Mouse (Mus musculus) hindbrain, embryonic 16.5 days (tissue): ENCODE measurements around the gene Nrxn2. TPM values are rescaled to one million over a fixed set of nuclear protein-coding genes. Genes with fewer than 3 reads are reported as not detected.

ENCODE experiments used
- ATAC-seq: fragments of 200-750 bp; cut with Nextera tagmentation; 2 replicates; pipeline ENCODE4 v1.8.0; 2017; ENCODE audit warnings: moderate TSS enrichment, moderate library complexity
- H3K27ac ChIP-seq: fragments of 300-500 bp; sonication (generic); 2 replicates; pipeline ENCODE4 v1.5.1; 2014; ENCODE audit warnings: low read depth, mild to moderate bottlenecking, control low read depth, low read length, moderate library complexity
- H3K27me3 ChIP-seq: fragments of 300-500 bp; sonication (generic); replicated peaks from 2 replicates; pipeline ENCODE4 v1.6.1; 2014; ENCODE audit warnings: low read length; ENCODE audit not compliant: control insufficient read depth, insufficient read depth
- H3K36me3 ChIP-seq: fragments of 300-500 bp; sonication (generic); 2 replicates; pipeline ENCODE4 v1.6.1; 2014; ENCODE audit warnings: mild to moderate bottlenecking, low read length, moderate library complexity, mixed read lengths; ENCODE audit not compliant: control insufficient read depth, insufficient read depth
- H3K4me1 ChIP-seq: fragments of 300-500 bp; sonication (generic); 2 replicates; pipeline ENCODE4 v1.6.1; 2014; ENCODE audit warnings: low read depth, low read length; ENCODE audit not compliant: control insufficient read depth, insufficient read depth
- H3K4me2 ChIP-seq: fragments of 300-500 bp; sonication (generic); 2 replicates; pipeline ENCODE4 v1.6.1; 2014; ENCODE audit warnings: mild to moderate bottlenecking, low read length, control low read depth, moderate library complexity
- H3K4me3 ChIP-seq: fragments of 300-500 bp; sonication (generic); 2 replicates; pipeline ENCODE4 v1.5.1; 2014; ENCODE audit warnings: mild to moderate bottlenecking, low read length, control low read depth, moderate library complexity
- H3K9ac ChIP-seq: fragments of 300-500 bp; sonication (generic); 2 replicates; pipeline ENCODE4 v1.6.1; 2014; ENCODE audit warnings: low read depth, mild to moderate bottlenecking, control low read depth, low read length, moderate library complexity
- H3K9me3 ChIP-seq: fragments of 300-500 bp; sonication (generic); 2 replicates; pipeline ENCODE4 v1.6.1; 2014; ENCODE audit warnings: mild to moderate bottlenecking, low read length, moderate library complexity; ENCODE audit not compliant: control insufficient read depth
- WGBS: fragments of 180-500 bp; shearing (Covaris S2); extraction: QIAGEN DNeasy Blood & Tissue Kit; methylation state at CpG from one replicate; pipeline ENCODE4 v1.1.7; 2014; 5-methylcytosine and 5-hydroxymethylcytosine counted together
- polyA plus RNA-seq: library from polyadenylated mRNA; unstranded; fragments of >200 nt; fragmentation: Nextera tagmentation; extraction: Ambion mirVana; gene quantifications from 2 replicates; pipeline ENCODE4 v1.2.1, GENCODE M21; 2015

Gene Nrxn2
- polyA plus RNA-seq, 1 experiment from 2014 or later = 37.1 TPM

DNA sequence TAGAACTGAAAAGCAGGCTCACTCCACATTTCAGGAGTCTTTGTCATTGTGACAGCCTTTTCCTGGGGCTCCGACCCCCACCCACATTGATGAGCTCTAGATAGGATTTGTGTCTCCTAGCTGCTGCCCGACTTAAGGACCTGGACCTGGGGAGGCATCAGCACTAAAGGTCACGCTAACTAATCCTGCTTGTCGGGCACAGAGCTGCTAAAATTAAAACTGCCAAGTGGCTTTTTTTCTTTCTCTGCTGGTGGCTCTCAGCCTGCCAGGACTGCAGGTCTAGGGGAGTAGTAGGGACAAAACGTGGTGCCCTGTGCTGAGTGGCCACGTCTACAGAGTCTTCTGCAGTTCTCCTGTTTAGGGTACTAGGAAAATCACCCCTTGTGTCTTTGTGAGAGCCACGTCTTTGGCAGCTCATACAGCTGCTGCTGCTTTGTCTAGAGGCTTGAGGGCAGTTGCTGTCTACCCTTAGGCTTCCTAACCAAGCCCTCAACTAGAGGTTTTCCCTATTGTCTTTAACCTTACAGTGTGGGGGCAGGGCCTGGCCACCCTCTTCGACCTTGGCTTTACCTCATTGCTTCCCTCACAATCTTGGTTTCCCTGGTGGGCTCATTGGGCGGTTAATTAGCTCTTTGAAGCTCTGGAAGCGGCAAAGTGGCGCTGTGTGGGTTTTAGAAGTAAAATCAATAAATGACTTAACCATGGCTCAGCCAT, 41.0 kb upstream of the Nrxn2 start:
- Histone ChIP-seq H3K4me2 (no peak overlapping the region), H3K27me3 (no peaks in the 10 kb centered on the region), H3K4me3 (no peak overlapping the region), H3K4me1 (peaks cover 7% of the 10 kb centered on the region), H3K9ac (peak overlapping the region; percentile 27; the same call in 1 of the 2 replicates), H3K36me3 (peaks cover 46% of the 10 kb centered on the region), H3K9me3 (no peaks in the 10 kb centered on the region), H3K27ac (peak overlapping the region; percentile 34)
- 0 out of 2 replicates have a peak, but pooled peaks have one; percentile 22 for ATAC-seq
- WGBS = 47% methylated on average over 11 of the region's 11 CpGs

DNA sequence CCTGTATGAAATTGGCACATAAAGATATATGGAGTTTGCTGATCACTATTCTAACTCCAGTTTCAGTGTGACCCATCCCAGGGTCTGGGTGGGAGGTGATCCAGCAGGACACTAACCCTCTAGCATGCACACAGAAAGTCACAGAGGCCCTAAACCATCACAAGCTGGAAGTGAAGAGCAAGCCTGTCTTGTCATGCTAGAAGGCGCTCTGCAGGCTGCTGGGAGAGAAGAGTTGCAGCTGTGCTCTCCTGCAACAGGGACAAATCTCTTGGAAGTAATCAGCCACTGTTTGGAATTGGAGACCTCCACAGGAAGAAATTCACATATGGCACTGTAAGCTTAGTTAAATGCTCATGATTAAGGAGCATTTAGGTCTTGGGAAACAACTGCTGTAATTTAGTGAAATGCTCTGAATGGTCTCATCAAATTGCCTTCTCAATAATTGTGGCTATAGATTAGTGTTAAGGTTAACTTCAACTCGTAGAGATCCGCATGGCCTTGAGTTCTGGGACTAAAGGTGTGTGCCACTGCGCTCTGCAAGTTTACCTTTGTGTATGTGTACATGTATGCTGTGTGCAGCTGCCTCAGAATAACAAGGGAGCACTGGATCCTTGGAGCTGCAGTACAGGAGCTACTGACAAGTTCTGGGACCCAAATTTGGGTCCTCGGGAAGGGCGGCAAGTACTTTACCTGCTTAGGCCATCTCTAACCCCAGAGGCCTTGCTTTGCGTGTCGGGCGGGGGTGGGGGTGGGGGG, 37.9 kb upstream of the Nrxn2 start:
- ATAC-seq = no peak
- 93% methylated on average over 9 of the region's 9 CpGs for WGBS
- no peak overlapping the region for H3K27ac ChIP-seq
- peaks cover 19% of the 10 kb centered on the region for H3K36me3 ChIP-seq
- peaks cover 12% of the 10 kb centered on the region for H3K4me1 ChIP-seq
- no peaks in the 10 kb centered on the region for H3K9me3 ChIP-seq
- no peak overlapping the region for H3K4me2 ChIP-seq
- no peaks in the 10 kb centered on the region for H3K27me3 ChIP-seq
- no peak overlapping the region for H3K4me3 ChIP-seq
- no peak overlapping the region for H3K9ac ChIP-seq

DNA sequence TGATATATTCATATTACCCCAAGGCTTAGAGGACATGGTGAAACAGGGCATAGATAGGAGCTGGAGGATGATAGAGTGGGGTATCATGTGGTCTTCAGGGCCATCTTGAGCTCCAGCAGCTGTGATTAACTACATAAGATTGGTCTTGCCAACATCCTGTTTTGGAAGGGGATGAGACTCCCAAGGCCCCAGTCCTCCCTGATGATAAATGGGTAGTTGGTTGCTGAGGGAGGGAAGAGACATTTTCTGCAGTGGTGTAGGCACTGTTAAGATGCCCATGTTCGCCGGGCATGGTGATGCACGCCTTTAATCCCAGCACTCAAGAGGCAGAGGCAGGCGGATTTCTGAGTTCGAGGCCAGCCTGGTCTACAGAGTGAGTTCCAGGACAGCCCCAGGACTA, 37.3 kb upstream of the Nrxn2 start:
- H3K36me3 ChIP-seq = peaks cover 12% of the 10 kb centered on the region
- no peak for ATAC-seq
- H3K4me1 ChIP-seq = peaks cover 12% of the 10 kb centered on the region
- no peaks in the 10 kb centered on the region for H3K27me3 ChIP-seq
- no peaks in the 10 kb centered on the region for H3K9me3 ChIP-seq
- 97% methylated on average over 5 of the region's 5 CpGs for WGBS
- H3K27ac ChIP-seq = no peak overlapping the region
- H3K9ac ChIP-seq = no peak overlapping the region
- no peak overlapping the region for H3K4me2 ChIP-seq
- H3K4me3 ChIP-seq = no peak overlapping the region

DNA sequence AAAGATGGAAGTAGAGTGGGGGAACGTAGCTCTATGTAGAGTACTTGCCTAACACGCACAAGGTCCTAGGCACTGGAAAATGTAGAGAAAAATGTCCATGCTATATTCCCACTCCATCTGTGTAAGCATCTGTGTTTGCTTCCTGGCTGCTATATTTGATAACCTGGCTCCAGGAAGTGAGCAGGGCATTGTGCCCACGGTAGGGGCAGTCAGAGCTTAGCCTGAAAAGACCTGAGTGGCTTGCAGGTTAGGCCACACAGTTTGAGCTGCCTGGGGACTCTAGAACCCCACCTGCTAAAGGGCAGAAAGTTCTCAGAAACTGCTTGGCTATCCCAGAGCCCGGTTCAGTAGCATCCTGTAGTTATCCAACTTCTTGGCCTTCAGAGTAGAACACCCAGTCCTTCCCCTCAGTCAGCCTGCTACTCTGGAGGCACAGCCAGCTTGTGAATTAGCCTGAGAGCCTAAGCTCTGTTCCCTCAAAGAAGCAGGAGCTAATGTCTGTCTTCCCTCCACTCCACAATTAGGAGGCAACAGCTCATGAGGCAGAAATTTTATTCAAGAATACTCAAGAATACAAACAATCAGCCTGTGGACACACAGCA, 36.1 kb upstream of the Nrxn2 start:
- WGBS = 78% methylated on average over 4 of the region's 4 CpGs
- H3K4me3 ChIP-seq = no peak overlapping the region
- no peak overlapping the region for H3K27ac ChIP-seq
- peaks cover 9% of the 10 kb centered on the region for H3K4me1 ChIP-seq
- H3K36me3 ChIP-seq = peaks cover under 1% of the 10 kb centered on the region; the same call in 1 of the 2 replicates
- no peak for ATAC-seq
- H3K9me3 ChIP-seq = no peaks in the 10 kb centered on the region
- no peaks in the 10 kb centered on the region for H3K27me3 ChIP-seq
- no peak overlapping the region for H3K4me2 ChIP-seq
- no peak overlapping the region for H3K9ac ChIP-seq

DNA sequence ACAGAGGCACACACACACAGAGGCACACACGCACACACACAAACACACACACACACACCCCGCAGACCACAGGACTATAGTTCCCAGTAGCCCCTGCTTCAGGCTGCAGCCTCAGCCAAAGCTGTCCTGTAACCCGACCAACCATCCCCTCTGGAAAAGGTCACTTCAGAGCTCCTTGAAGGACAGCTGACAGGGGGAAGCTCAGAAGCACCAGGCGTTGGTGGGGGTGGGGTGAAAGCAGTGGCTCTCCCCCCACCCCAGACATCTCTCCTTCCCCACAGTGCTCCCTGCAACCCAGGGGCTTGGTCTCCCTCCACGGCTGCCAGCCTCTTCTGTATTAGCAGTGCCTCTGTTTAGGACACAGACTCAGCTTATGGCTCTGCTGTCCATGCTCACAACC, 35.1 kb upstream of the Nrxn2 start:
- Histone ChIP-seq H3K4me3 (no peak overlapping the region), H3K4me2 (no peak overlapping the region), H3K4me1 (0 out of 2 replicates have a peak, but pooled peaks cover 6% of the 10 kb centered on the region), H3K27ac (no peak overlapping the region; the same call in 1 of the 2 replicates), H3K9ac (no peak overlapping the region), H3K36me3 (no peaks in the 10 kb centered on the region), H3K27me3 (no peaks in the 10 kb centered on the region), H3K9me3 (no peaks in the 10 kb centered on the region)
- ATAC-seq = no peak
- 51% methylated on average over 5 of the region's 5 CpGs for WGBS

DNA sequence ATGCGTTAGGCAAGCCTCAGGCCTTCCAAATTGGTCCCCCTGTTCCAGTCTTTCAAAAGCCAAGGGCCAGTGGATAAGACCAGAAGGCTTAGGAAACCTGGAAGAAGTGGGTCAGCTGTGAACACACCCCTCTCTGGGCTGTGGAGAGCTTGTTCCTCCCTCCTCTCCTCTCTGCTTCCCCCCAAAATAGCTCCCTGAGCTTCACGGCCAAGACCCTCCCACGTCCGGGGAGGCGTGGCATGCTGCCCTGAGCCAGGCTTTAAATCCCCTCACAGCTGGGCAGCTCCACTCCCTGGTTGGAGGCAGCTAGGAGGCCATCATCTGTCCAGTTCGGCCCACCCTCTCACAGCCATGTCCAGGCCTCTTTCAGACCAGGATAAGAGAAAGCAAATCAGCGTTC, 34.4 kb upstream of the Nrxn2 start, which contains the start of gene Pygm:
TSS of gene Pygm (plus strand) at position 272 of the 400 bp plus-strand sequence.
- Histone ChIP-seq H3K4me3 (no peak within 1 kb of the TSS), H3K36me3 (no peaks in the 10 kb centered on the region), H3K9ac (no peak within 1 kb of the TSS; the same call in 1 of the 2 replicates), H3K4me1 (0 out of 2 replicates have a peak, but pooled peaks cover 6% of the 10 kb centered on the region), H3K27ac (no peak within 1 kb of the TSS; the same call in none of the 2 replicates), H3K9me3 (no peaks in the 10 kb centered on the region), H3K4me2 (peak within 1 kb of the TSS; percentile 1; the same call in 1 of the 2 replicates), H3K27me3 (no peaks in the 10 kb centered on the region)
- no peak for ATAC-seq
- 19% methylated on average over 7 of the region's 7 CpGs for WGBS

DNA sequence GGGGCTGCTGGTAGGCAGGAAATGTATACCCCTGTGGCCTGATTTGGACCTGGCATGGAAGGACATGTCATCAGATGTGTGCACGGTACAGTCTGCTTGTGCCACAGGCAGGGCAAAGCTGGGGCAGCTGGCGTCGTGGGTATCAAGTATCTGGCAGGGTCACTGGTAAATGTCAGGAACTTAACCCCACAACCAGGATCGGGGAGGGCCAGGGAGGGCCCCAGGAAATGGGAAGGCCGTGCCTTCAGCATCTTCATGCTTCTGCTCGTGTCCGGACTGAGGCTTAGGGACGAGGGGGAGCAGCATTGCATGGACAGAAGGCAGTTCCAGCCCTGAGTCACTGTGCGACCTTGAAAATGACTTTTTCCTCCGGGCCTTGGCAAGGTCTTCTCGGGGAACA, 33.6 kb upstream of the Nrxn2 start:
- no peak overlapping the region for H3K4me3 ChIP-seq
- H3K27me3 ChIP-seq = no peaks in the 10 kb centered on the region
- H3K27ac ChIP-seq = no peak overlapping the region
- H3K4me1 ChIP-seq = 0 out of 2 replicates have a peak, but pooled peaks cover 8% of the 10 kb centered on the region
- no peak for ATAC-seq
- H3K9ac ChIP-seq = no peak overlapping the region
- H3K36me3 ChIP-seq = no peaks in the 10 kb centered on the region
- WGBS = 82% methylated on average over 11 of the region's 11 CpGs
- H3K4me2 ChIP-seq = peak overlapping the region; percentile 1; the same call in 1 of the 2 replicates
- H3K9me3 ChIP-seq = no peaks in the 10 kb centered on the region

DNA sequence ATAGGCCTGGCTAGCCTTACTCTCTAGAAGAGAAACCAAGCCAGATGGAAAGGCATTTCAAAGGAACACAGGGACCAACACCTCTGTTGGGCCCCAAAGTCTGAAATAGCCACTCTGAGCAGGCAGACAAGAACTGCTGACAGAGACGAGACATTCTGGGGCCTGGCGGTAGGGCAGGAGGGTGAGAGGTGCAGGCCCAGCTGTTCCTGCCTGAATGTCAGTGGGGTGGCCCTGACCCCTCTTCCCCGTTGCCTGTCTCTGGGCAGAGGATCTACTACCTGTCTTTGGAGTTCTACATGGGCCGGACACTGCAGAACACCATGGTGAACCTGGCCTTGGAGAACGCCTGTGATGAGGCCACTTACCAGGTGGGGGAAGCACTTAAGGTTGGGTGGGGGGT, 33.1 kb upstream of the Nrxn2 start:
- 0 out of 2 replicates have a peak, but pooled peaks cover 8% of the 10 kb centered on the region for H3K4me1 ChIP-seq
- no peak overlapping the region for H3K4me3 ChIP-seq
- H3K4me2 ChIP-seq = no peak overlapping the region; the same call in 1 of the 2 replicates
- H3K36me3 ChIP-seq = no peaks in the 10 kb centered on the region
- H3K9ac ChIP-seq = no peak overlapping the region
- no peaks in the 10 kb centered on the region for H3K27me3 ChIP-seq
- H3K27ac ChIP-seq = no peak overlapping the region
- no peak for ATAC-seq
- H3K9me3 ChIP-seq = no peaks in the 10 kb centered on the region
- 78% methylated on average over 5 of the region's 5 CpGs for WGBS

DNA sequence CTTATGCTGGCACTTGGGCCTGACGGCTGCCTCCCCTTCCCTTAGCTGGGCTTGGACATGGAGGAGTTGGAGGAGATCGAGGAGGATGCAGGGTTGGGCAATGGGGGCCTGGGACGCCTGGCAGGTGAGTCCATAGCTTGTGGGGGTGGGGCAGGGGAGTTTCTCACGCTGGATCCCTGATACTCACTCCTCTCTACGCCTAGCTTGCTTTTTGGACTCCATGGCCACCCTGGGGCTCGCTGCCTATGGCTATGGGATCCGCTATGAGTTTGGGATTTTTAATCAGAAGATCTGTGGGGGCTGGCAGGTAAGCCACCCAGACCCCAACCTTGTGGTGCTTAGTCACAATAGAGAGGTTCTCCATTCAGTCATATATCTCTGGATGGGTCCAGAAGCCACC, 32.7 kb upstream of the Nrxn2 start:
- Histone ChIP-seq H3K9me3 (no peaks in the 10 kb centered on the region), H3K9ac (no peak overlapping the region), H3K4me2 (no peak overlapping the region), H3K27me3 (no peaks in the 10 kb centered on the region), H3K36me3 (no peaks in the 10 kb centered on the region), H3K4me1 (0 out of 2 replicates have a peak, but pooled peaks cover 8% of the 10 kb centered on the region), H3K27ac (no peak overlapping the region), H3K4me3 (no peak overlapping the region)
- no peak for ATAC-seq
- WGBS = 88% methylated on average over 7 of the region's 7 CpGs
